Mouse (Mus musculus) mouse trophoblast stem cell (cell line): ENCODE measurements around the gene Ube2q1.
"Not testable (repeated sequence)": the region's sequence is repeated elsewhere in the genome, so short reads cannot be mapped to it uniquely, and the experiment has no call there.

Experiments used
- in situ Hi-C, 2 experiments: fragments of 300-500 bp; cut with MseI, MboI; formaldehyde crosslinking; loops; 2 replicates in 1 of 2; 3 replicates in 1 of 2; pipeline ENCODE4 v1.15.1; 2025

The Ube2q1 gene

GRCm38 (mm10) chr3:89786275-89786674, 12.9 kb downstream of the Ube2q1 start:
- in situ Hi-C loops, result no loop called here

- in situ Hi-C loops, result no loop called here
These were observed 15.4 kb downstream of the Ube2q1 start for GRCm38 (mm10) chr3:89788680-89789352.

GRCm38 (mm10) chr3:89794616-89795015, 21.2 kb downstream of the Ube2q1 start:
- in situ Hi-C loops, result no loop called here

- in situ Hi-C loops, result no loop called here
These were observed 22.3 kb downstream of the Ube2q1 start for GRCm38 (mm10) chr3:89795746-89796145.

GRCm38 (mm10) chr3:89796358-89796757, 22.9 kb downstream of the Ube2q1 start:
- in situ Hi-C loops, result no loop called here

- in situ Hi-C loops, result no loop called here
These were observed 25.1 kb downstream of the Ube2q1 start for GRCm38 (mm10) chr3:89798518-89798917.

- in situ Hi-C loops, result no loop called here
These were observed 26.1 kb downstream of the Ube2q1 start for GRCm38 (mm10) chr3:89799476-89799875.

- in situ Hi-C loops, result not testable (repeated sequence)
These were observed 26.7 kb downstream of the Ube2q1 start for GRCm38 (mm10) chr3:89800078-89800477.

GRCm38 (mm10) chr3:89800774-89801506, 27.5 kb downstream of the Ube2q1 start:
- in situ Hi-C loops, result no loop called here

- in situ Hi-C loops, result no loop called here
These were observed 28.1 kb downstream of the Ube2q1 start for GRCm38 (mm10) chr3:89801507-89801847.

GRCm38 (mm10) chr3:89802876-89803275, 29.5 kb downstream of the Ube2q1 start:
- in situ Hi-C loops, result no loop called here

- in situ Hi-C loops, result no loop called here
These were observed 31.8 kb downstream of the Ube2q1 start for GRCm38 (mm10) chr3:89805179-89805578.

GRCm38 (mm10) chr3:89806751-89807150, 33.3 kb downstream of the Ube2q1 start:
- in situ Hi-C loops, result no loop called here

- in situ Hi-C loops, result no loop called here
These were observed 33.8 kb downstream of the Ube2q1 start for GRCm38 (mm10) chr3:89807171-89807570.

- in situ Hi-C loops, result no loop called here
These were observed 34.5 kb downstream of the Ube2q1 start for GRCm38 (mm10) chr3:89807881-89808280.

GRCm38 (mm10) chr3:89808638-89809037, 35.2 kb downstream of the Ube2q1 start:
- in situ Hi-C loops, result no loop called here

GRCm38 (mm10) chr3:89810841-89811240, 37.4 kb downstream of the Ube2q1 start:
- in situ Hi-C loops, result loop anchor here in 1 of 2 experiments (5.0 kb wide), 1 partner anchor 36 kb away; no protein-coding TSS in a partner anchor

- in situ Hi-C loops, result loop anchor here in 1 of 2 experiments (5.0 kb wide), 1 partner anchor 35 kb away; no protein-coding TSS in a partner anchor
These were observed 38.8 kb downstream of the Ube2q1 start for GRCm38 (mm10) chr3:89812166-89812565.

GRCm38 (mm10) chr3:89814051-89814450, 40.6 kb downstream of the Ube2q1 start:
- in situ Hi-C loops, result loop anchor here in 1 of 2 experiments (5.0 kb wide), 1 partner anchor 33 kb away; no protein-coding TSS in a partner anchor

- in situ Hi-C loops, result no loop called here
These were observed 43.6 kb downstream of the Ube2q1 start for GRCm38 (mm10) chr3:89817056-89817455.

GRCm38 (mm10) chr3:89818605-89819004, 45.2 kb downstream of the Ube2q1 start:
- in situ Hi-C loops, result no loop called here

- in situ Hi-C loops, result no loop called here
These were observed 46.5 kb downstream of the Ube2q1 start for GRCm38 (mm10) chr3:89819897-89820296.
